Mouse (Mus musculus) embryo, embryonic 9.5 days (tissue): ENCODE data around the gene Wdr18.

ENCODE experiments used
- DNase-seq: peaks from one replicate; pipeline ENCODE4 v3.0.0-alpha.2; 2017; ENCODE audit errors: extremely low spot score

The Wdr18 gene

DNA sequence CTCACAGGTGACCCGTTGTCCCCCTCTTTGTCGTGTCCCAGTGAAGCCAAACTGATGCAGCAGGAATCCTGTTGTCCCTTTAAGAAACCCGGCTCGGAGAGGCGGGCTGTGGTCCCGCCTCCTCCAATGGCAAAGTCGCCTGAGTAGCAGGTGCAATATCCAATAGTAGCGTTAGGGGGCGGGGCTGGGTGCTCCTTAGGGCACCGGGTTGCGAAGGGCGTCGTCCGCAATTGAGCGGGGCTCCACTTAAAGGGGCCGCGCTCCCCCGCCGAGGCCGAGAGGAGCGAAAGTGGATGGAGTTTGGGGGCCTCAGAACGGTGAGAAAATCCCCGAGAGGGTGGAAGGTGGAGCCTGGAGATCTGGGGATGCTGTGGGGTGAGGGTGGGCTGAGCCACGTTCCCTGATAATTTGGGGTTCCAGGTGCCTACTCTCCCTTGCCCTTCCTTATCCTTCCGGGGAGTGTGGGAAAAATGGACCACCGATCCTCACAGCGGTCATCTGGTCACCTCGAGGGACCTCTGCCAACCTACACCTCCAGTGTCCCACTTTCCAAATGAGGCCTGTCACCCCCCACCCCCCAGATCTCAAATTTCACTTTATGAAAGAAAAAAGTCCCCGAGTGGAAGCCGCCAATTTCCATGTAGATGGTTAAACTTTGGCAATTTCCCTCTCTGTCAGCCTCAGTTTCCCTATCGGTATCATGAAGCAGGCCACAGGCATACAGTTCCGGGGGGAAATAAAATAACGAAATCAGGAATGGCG lies 36.5 kb downstream of the Wdr18 start, which contains the start of gene Abca7:
TSS of gene Abca7 (plus strand) at position 223 of the 762 bp plus-strand sequence.
- peak; percentile 96 for DNase-seq

DNA sequence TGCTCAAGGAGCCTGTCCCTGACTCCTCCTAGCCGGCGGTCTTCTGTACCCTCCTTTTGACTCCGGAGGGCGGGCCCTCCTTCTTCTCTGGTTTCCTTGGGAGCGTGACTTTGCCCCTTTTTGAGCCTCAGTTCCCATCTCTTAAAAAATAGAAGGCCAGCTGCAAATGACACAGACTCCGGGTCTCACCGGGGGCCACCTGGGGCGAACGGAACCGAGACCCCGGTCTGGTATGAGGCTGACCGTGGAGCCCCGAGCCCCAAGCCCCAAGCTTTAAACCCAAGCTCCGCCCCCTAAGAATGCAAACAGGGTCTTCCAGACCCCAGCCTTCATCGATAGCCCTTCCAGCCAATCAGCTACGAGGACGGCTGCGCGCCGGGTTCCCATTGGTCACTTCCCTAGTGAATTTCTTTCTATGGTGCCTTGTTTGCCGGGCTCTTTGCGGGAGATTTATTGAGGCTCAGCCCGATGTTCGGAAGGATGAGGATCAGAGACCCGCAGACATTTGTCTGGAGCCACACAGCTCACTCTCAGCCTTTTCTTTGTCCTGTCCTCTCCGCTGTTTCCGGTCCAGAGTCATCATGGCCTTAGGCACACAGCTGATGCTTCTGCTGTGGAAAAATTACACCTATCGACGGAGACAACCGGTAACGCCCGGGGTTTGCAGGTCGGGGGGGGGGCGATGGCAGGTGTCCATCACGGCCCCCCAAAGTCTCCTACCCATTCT lies 37.2 kb downstream of the Wdr18 start:
- peak; percentile 92 for DNase-seq

DNA sequence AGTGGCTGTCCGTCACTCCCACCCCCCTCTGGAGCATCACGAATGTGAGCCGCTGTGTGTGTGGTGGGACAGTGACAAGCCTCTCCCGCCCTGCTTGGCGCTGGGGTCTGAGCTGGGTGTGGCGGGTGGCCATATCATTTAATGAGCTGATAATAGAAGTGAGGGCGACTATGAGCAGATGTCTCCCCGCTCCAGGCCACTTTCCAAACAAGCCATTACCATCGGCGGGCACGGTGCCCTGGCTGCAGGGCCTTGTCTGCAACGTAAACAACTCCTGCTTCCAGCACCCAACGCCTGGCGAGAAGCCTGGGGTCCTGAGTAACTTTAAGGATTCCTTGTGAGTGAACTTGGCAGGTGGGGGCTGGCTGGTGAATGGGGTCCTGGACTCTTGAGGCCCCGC lies 37.9 kb downstream of the Wdr18 start:
- no peak for DNase-seq

DNA sequence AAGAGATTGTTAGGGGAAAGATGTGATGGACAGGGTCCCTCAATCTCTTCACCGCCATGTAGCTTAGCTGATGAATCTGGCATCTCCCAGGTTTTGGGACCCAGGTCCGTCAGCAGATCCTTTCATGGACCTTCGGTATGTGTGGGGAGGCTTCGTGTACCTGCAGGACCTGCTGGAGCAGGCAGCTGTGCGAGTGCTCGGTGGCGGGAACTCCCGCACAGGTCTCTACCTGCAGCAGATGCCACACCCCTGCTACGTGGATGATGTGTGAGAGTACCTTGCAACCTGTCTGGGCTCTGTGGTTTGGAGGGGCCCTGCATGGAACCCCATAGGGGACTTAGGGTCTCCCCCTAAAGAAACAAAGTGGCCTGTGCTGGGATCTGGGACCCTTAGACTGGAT lies 42.0 kb downstream of the Wdr18 start:
- DNase-seq = no peak

DNA sequence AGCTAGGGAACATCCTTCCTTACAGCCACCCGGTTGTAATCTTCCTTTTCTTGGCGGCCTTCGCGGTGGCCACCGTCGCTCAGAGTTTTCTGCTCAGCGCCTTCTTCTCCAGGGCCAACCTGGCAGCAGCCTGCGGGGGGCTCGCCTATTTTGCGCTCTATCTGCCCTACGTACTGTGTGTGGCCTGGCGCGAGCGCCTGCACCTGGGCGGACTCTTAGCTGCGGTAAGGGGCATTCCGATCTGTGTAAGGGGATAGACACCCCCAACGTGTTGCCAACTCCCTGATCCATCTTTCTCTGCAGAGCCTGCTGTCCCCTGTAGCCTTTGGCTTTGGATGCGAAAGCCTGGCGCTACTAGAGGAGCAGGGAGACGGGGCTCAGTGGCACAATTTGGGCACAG lies 42.9 kb downstream of the Wdr18 start:
- DNase-seq = no peak

DNA sequence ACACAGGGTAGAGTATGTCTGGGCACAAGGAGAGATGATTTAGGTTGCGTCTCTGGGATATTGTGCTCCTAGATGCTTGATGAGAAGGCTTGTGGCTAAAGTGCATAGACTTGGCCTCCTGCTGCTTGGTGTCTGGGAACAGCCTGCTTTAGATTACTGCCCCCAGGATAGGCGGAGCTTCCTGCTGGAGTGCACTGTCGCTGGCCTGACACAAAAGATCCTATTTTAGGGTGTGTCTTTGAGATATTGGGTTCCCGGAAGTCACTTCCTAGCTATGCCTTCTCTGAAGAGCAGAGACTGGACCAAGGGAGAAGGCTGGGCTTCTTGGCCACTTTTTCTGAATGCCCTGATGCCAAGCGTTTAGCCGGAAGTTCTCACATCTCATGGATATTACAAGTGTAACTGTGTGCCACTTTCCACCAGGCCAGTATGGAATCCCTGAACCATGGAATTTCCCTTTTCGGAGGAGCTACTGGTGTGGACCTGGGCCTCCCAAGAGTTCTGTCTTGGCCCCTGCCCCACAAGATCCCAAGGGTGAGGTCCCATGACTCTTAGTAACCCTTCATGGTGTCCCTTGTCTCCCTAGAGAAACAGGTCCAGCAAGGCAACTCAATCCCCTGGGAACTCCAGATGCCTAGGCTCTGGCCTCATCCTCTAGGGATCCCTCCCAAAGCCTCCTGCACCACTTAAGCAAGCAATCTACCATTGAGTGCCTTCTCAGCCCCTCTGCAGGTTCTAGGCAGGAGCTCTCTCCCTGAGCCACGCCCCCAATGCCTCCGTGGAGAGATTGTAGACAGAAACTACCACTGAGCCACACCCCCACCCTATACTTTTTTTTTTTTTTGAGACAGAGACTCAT lies 43.7 kb downstream of the Wdr18 start:
- no peak for DNase-seq

DNA sequence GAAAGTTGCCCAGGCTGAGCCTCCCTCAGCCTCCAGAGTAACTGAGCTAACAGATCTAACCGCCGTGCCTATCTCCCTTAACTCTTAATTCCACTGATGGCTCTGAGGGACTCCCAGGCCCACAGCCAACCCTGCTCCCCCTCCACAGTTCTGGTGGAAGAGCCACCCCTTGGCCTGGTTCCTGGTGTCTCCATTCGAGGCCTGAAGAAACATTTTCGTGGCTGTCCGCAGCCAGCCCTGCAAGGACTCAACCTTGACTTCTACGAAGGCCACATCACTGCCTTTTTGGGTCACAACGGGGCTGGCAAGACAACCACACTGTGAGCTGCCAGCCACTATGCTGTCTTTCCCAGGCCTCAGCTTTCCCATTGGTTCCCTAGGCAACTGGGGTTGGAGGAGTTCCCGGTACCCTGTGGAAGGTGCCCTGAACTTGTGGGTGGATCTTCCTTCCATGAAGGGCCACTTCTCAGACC lies 44.3 kb downstream of the Wdr18 start:
- no peak for DNase-seq

DNA sequence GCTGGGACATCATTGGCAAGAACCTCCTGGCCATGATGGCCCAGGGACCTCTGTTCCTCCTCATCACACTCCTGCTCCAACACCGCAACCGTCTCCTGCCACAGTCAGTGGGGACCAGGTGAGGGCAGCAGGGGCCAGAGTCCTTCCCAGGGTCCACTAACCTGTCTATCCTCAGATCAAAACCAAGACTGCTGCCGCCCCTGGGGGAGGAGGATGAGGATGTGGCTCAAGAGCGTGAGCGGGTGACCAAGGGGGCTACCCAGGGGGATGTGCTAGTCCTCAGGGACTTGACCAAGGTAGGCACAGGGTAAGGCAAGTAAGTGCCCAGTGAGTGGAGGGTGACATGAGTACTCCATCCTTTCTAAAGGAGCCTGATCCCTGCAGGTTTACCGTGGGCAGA lies 51.8 kb downstream of the Wdr18 start:
- no peak for DNase-seq

DNA sequence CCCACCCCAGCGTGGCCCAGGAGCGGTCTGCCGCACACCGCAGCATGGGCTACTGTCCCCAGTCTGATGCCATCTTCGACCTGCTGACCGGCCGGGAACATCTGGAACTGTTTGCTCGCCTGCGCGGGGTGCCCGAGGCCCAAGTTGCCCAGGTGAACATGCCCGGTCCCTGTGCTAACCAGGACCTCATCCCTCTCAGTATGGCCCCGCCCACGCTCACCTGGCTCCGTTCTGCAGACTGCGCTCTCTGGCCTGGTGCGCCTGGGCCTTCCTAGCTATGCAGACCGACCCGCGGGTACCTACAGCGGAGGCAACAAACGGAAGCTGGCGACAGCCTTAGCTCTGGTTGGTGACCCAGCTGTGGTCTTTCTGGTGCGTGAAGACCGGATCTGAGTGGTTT lies 53.7 kb downstream of the Wdr18 start:
- no peak for DNase-seq

DNA sequence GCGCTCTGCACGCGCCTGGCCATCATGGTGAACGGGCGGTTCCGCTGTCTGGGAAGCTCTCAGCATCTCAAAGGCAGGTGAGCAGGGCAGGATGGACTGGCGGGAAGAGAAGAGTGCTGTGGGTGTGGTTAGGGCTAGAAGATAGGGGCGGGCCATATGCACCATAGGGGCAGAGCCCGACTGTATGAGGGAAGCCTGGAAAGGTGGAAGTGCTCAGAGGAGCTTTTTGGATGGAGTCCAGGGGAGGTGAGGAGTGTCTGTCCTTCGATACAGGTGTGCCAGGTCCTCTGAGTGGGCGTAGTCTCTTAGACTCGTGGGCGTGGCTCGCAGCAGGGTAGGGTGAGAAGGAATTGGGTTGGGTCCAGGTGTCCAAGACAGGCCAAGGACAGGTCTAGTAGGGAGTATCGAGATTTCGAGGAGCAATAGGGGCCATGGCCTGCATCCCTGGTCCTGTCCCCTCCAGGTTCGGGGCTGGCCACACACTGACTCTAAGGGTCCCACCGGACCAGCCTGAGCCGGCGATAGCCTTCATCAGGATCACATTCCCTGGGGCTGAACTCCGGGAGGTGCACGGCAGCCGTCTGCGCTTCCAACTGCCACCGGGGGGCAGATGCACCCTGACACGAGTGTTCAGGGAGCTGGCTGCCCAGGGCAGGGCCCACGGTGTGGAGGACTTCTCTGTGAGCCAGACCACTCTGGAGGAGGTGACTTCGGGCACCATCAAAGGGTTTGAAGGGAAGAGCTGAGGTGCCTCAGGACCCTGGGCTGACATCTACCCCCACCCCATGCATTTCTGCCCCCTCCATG lies 54.7 kb downstream of the Wdr18 start:
- DNase-seq = no peak

DNA sequence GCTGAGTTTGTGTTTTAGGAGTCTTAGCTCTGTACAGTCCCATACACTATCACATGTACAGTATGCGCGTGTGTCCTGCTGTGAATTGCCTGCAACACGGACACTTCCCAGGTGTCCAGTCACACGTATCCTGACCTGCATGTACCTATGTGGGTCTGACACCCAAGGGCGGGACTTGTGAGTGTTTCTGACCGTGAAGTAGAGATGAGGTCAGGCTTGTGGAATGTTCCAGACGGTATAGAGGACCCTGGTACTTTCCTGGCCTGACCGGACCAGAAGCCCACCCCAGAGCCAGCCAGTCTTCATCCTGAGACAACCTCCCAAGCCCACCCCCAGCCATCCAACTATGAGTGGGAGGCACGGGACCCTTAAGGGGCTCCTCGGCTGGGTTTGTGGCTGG lies 55.6 kb downstream of the Wdr18 start:
- no peak for DNase-seq

DNA sequence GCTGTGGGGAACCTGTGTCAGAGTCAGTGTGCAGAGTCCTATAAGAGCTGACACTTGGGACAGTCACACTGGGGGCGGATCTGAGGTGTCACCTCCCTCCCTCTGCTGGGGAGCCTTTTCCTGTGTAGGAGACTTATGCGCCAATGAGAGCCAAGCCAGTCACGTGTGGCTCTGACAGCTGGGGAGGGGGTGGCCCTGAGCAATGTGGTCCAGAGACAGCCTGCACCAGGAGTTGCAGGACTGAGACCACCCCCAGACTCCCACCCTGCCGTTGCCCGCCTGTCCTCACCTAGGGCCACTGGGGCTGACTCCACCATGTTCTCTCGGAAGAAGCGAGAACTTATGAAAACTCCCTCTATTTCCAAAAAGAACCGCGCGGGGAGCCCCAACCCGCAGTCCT lies 56.6 kb downstream of the Wdr18 start, which contains the start of gene Arhgap45:
TSS of gene Arhgap45 (plus strand) at position 143 of the 400 bp plus-strand sequence.
- DNase-seq = no peak

DNA sequence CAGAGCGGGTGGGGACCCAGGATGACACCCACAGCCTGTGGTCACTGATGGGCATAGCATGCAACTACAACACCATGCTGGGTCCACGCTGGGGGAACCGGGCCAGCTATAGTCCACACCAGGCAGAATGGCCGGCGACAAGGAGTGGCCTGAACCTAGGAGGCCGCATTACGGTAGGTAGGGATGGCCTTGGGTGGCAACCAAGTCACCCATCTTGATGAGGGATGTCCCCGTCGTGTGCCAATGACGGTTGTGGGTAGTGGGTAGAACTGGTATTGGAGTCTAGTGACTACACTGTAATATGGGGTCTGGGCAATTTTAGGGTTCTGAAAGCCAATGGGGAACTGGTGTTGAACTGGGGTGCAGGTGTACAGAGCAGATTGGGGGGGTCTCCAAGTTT lies 57.0 kb downstream of the Wdr18 start:
- no peak for DNase-seq

DNA sequence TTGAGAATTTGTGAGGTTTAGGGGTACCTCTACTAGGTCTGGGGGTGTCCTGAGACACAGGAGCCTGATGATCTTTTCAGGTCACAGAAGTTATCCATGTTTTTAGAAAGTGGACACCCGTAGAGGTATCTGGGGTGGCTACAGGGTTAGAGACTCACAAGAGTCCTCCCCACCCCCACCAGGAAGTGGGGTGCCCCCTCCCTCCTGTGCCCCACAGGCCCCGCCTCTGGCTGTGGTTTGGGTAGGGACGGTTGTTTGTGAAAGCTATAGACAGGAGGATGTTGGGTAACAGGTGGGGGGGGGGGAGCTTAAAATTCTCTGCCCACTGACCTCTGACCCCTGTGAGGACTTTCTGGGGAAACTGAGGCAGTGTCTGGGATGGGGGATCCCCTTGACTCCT lies 57.4 kb downstream of the Wdr18 start:
- no peak for DNase-seq

DNA sequence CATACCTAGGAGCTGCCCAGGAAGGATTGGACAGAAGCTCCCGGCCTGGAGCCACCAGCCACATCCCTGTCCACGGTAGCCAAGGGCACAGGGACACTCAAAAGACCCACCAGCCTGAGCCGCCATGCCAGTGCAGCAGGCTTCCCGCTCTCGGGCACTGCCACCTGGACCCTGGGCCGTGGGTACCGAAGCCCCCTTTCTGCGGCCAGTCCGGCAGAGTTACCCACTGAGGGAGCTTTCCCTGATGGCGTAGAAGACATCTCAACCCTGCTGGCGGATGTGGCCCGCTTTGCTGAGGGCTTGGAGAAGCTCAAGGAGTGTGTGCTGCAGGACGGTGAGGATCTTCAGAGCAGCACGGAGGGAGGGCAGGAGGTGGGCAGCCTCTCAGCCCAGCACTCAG lies 57.8 kb downstream of the Wdr18 start:
- no peak for DNase-seq

DNA sequence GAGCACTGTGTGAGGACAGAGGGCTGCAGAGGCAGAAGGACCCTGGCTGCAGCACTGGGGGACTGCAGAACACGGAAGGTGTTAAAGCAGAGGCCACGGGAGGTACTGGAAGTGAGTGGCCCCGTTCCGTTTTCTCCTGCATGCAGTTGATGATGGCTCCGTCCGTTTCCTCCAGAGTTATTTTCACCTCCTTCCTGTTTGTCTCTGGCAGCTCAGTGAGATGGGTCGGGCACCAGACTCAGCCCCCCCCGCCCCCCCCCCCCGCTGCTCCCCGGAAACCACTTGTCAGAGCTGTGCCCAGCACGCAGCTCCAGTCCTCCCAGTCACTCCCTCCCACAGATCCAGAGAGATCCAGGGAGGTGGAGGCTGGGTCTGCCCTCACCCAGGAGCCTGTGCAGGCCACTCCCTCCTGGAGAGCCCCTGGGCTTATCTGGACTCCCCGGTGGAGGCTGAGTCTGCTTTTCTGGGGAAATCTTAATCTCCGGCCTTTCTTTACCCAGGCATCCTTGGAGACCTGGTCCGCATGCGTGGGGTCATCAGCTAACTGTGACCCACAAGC lies 58.9 kb downstream of the Wdr18 start:
- DNase-seq = peak; percentile 61

DNA sequence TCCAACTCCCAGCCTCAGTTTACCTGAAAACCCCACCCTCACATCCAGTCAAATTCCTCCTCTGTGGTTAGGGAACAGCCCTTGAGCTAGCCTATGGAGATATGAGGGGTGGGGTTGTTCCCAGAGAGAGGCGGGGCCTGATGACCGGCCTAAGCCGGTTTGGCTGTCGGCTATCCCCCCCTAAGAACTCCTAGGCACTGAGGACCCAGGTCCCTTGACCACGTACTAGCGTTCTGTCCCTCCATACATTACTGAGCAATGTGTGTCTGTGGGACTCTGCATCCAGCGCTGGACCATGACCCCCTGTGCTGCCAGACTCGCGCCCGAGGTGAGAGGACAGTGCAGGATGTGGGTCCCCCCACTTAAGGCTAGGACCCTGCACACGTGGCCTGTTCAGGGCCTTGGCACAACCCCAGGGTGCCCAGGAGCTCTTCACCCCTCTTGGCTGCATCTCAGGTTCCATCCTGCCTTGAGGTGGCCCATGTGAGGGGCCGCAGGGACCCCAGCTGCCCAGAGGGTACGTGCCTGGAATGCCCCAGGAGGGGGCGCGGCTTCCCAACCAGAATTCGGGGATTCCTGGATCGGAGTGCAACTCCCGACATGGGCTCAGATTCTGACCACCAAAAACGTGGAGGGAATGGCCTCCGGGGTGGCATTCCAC lies 59.6 kb downstream of the Wdr18 start:
- peak; percentile 75 for DNase-seq
